Mouse (Mus musculus): ENCODE results near the gene Bcl7c.

- TF ChIP-seq CTCF (IDR thresholded peaks at IDR 0.05) (no peak), POLR2A (IDR thresholded peaks at IDR 0.05; ENCODE audit: insufficient read depth, low read depth, low read length) (no peak)
Measured at GRCm38 (mm10) chr7:127748235-127748560, 39.5 kb upstream of the Bcl7c start.
